Mouse (Mus musculus): ENCODE measurements around the gene Ptpn7. TPM values are rescaled to one million over a fixed set of nuclear protein-coding genes. Genes with fewer than 3 reads are reported as not detected.

Gene Ptpn7
- total and polyA plus RNA-seq, 3 experiments = 61.4 to 81.9 (median 81.9) TPM

- Histone ChIP-seq H3K4me2 (ENCODE audit: insufficient read depth, low read depth, poor library complexity, severe bottlenecking) (no peak overlapping the region), H3K79me2 (replicated peaks; ENCODE audit: control insufficient read depth, extremely low read depth, insufficient read depth, poor library complexity, severe bottlenecking) (no peaks in the 10 kb centered on the region), H3K36me3 (replicated peaks in 1 of 2; ENCODE audit: control insufficient read depth in 1 of 2, insufficient read depth in 1 of 2, low read length in 1 of 2) (no peaks in the 10 kb centered on the region), H3K4me3 (replicated peaks in 1 of 3; ENCODE audit: low read depth in 2 of 3, low read length in 2 of 3, poor library complexity in 1 of 3) (no peak overlapping the region), H3K4me1 (ENCODE audit: control insufficient read depth in 1 of 2, insufficient read depth in 2 of 2) (peaks cover 38 to 65% of the 10 kb centered on the region in 2 experiments), H3K9me3 (replicated peaks; ENCODE audit: low read length) (no peaks in the 10 kb centered on the region), H3K9ac (ENCODE audit: insufficient read depth, low read depth) (no peak overlapping the region), H3K27me3 (replicated peaks) (no peaks in the 10 kb centered on the region), H3K27ac (ENCODE audit: insufficient read depth, low read depth) (no peak overlapping the region)
- in situ Hi-C loops (cut with MboI; ENCODE audit: low pct_ligation_motif_present, low pct_unique_long_range_greater_than_20kb, low sequenced_read_pairs) = loop anchor here (5.0 kb wide), 1 partner anchor 41 kb away; no protein-coding TSS in a partner anchor
- dilution Hi-C loops (cut with MboI; ENCODE audit: extremely low pct_ligation_motif_present, extremely low pct_unique_long_range_greater_than_20kb, low sequenced_read_pairs) = no loop called here
- no peak for DNase-seq (ENCODE audit: extremely low read depth)
- TF ChIP-seq CTCF (conservative IDR thresholded peaks at IDR 0.05 in 1 of 2, IDR thresholded peaks at IDR 0.05 in 1 of 2; ENCODE audit: low read depth in 2 of 2, low read length in 2 of 2) = no peak
- TF ChIP-seq UBTF (IDR thresholded peaks at IDR 0.05; ENCODE audit: low read depth, low read length) = no peak
- no peak for TF ChIP-seq MAX (IDR thresholded peaks at IDR 0.05; ENCODE audit: low read length)
- TF ChIP-seq MEF2A (IDR thresholded peaks at IDR 0.05; ENCODE audit: borderline replicate concordance, low read depth, low read length) = no peak
- no peak for TF ChIP-seq USF2 (conservative IDR thresholded peaks at IDR 0.05; ENCODE audit: low read depth, low read length)
- TF ChIP-seq E2F4 (IDR thresholded peaks at IDR 0.05; ENCODE audit: insufficient replicate concordance, low read depth, low read length) = no peak
- TF ChIP-seq ZC3H11A (IDR thresholded peaks at IDR 0.05; ENCODE audit: low read depth, low read length) = no peak
- TF ChIP-seq ZNF384 (IDR thresholded peaks at IDR 0.05; ENCODE audit: low read depth, low read length) = no peak
- TF ChIP-seq SMC3 (IDR thresholded peaks at IDR 0.05; ENCODE audit: low read depth, low read length) = no peak
- no peak for TF ChIP-seq USF1 (IDR thresholded peaks at IDR 0.05; ENCODE audit: low read depth, low read length)
- no peak for TF ChIP-seq POLR2AphosphoS2 (IDR thresholded peaks at IDR 0.05; ENCODE audit: low read depth, low read length)
- no peak for TF ChIP-seq NRF1 (IDR thresholded peaks at IDR 0.05; ENCODE audit: low read depth, low read length)
- no peak for TF ChIP-seq BHLHE40 (IDR thresholded peaks at IDR 0.05; ENCODE audit: low read depth, low read length)
Observed at GRCm38 (mm10) chr1:135180830-135181229, 48.3 kb downstream of the Ptpn7 start.

- dilution Hi-C loops (cut with MboI; ENCODE audit: extremely low pct_ligation_motif_present, extremely low pct_unique_long_range_greater_than_20kb, low sequenced_read_pairs) = no loop called here
- H3K27me3 ChIP-seq (replicated peaks) = no peaks in the 10 kb centered on the region
- no peak overlapping the region for H3K9ac ChIP-seq (ENCODE audit: insufficient read depth, low read depth)
- TF ChIP-seq ZC3H11A (IDR thresholded peaks at IDR 0.05; ENCODE audit: low read depth, low read length) (no peak), CTCF (conservative IDR thresholded peaks at IDR 0.05 in 1 of 2, IDR thresholded peaks at IDR 0.05 in 1 of 2; ENCODE audit: low read depth in 2 of 2, low read length in 2 of 2) (no peak), UBTF (IDR thresholded peaks at IDR 0.05; ENCODE audit: low read depth, low read length) (no peak), ZMIZ1 (IDR thresholded peaks at IDR 0.05; ENCODE audit: low read depth, low read length) (no peak), MAZ (IDR thresholded peaks at IDR 0.05; ENCODE audit: low read depth, low read length) (no peak), ZNF384 (IDR thresholded peaks at IDR 0.05; ENCODE audit: low read depth, low read length) (no peak), PAX5 (IDR thresholded peaks at IDR 0.05; ENCODE audit: low read length) (no peak), HCFC1 (IDR thresholded peaks at IDR 0.05; ENCODE audit: low read depth, low read length) (no peak), CHD2 (IDR thresholded peaks at IDR 0.05; ENCODE audit: low read length) (no peak), NELFE (IDR thresholded peaks at IDR 0.05; ENCODE audit: low read depth, low read length) (no peak), TCF12 (IDR thresholded peaks at IDR 0.05; ENCODE audit: low read depth, low read length) (no peak), RCOR1 (conservative IDR thresholded peaks at IDR 0.05; ENCODE audit: low read depth, low read length) (no peak), MXI1 (IDR thresholded peaks at IDR 0.05; ENCODE audit: low read depth, low read length) (no peak), ELF1 (IDR thresholded peaks at IDR 0.05; ENCODE audit: low read depth, low read length) (no peak), RAD21 (IDR thresholded peaks at IDR 0.05; ENCODE audit: low read depth, low read length) (no peak), JUN (IDR thresholded peaks at IDR 0.05; ENCODE audit: insufficient read depth, low read depth, low read length) (no peak), SIN3A (IDR thresholded peaks at IDR 0.05; ENCODE audit: low read length) (no peak), BHLHE40 (IDR thresholded peaks at IDR 0.05; ENCODE audit: low read depth, low read length) (no peak)
- in situ Hi-C loops (cut with MboI; ENCODE audit: low pct_ligation_motif_present, low pct_unique_long_range_greater_than_20kb, low sequenced_read_pairs) = loop anchor here (5.0 kb wide), 1 partner anchor 41 kb away; no protein-coding TSS in a partner anchor
- H3K4me2 ChIP-seq (ENCODE audit: insufficient read depth, low read depth, poor library complexity, severe bottlenecking) = no peak overlapping the region
- H3K27ac ChIP-seq (ENCODE audit: insufficient read depth, low read depth) = no peak overlapping the region
- no peaks in the 10 kb centered on the region for H3K36me3 ChIP-seq (replicated peaks in 1 of 2; ENCODE audit: control insufficient read depth in 1 of 2, insufficient read depth in 1 of 2, low read length in 1 of 2)
- DNase-seq (ENCODE audit: extremely low read depth) = no peak
- H3K79me2 ChIP-seq (replicated peaks; ENCODE audit: control insufficient read depth, extremely low read depth, insufficient read depth, poor library complexity, severe bottlenecking) = no peaks in the 10 kb centered on the region
- H3K4me1 ChIP-seq (ENCODE audit: control insufficient read depth in 1 of 2, insufficient read depth in 2 of 2) = peaks cover 38 to 63% of the 10 kb centered on the region in 2 experiments
- no peak overlapping the region for H3K4me3 ChIP-seq (replicated peaks in 1 of 3; ENCODE audit: low read depth in 2 of 3, low read length in 2 of 3, poor library complexity in 1 of 3)
- no peaks in the 10 kb centered on the region for H3K9me3 ChIP-seq (replicated peaks; ENCODE audit: low read length)
Observed at GRCm38 (mm10) chr1:135181275-135181674, 48.8 kb downstream of the Ptpn7 start.

Measured in CH12.LX (cell line).